Mouse (Mus musculus) brain, embryonic 18.5 days (tissue): ENCODE measurements around the gene Hoxb6.

Source experiments
- DNase-seq: peaks from one replicate; pipeline ENCODE4 v3.0.0-alpha.2; 2012; ENCODE audit warnings: low read depth, low spot score

Hoxb6 gene

DNA sequence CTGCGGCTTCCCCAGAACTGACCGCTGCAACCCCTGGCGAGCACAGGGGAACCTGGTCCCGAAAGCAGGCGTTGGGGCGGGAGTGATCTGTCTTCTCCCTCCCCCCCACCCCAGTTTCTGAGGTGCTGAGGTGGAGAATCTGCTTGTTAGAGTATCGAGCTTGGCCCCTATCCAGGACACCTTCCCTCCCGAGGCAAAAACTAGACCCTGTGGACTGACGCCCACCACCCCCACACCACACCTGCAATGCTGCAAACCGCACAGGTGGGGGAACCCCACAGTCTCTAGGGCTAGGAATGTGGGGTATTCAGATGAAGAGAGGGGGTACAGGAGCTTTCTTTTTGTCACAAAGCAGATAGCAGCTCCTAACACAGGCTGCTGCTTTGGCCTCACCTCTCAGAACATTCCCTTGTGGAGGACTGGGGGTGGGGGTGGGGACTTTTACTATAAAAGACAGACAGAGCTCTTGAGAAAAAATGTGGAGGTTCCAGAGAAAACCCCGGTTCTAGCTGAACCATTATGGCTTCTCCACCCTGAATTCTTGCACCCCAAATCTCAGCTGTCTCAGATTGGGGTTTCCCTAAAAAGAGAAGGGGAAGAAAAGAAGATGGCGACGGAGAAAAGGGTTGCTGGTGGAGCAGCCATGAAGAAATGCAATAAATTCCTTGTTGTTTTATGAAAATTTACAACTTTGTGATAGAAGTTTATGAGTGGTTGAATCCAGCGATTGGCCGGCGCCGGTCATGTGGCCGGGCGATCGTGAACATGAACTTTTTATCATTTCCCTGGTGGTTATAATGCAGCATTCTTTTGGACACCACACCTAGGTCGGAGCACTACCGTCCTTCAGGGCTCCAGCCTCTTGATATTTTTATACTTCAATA lies at the start of gene Hoxb6:
Hoxb6 (plus strand) TSS at position 796 of the 884 bp plus-strand sequence.
- no peak for DNase-seq

DNA sequence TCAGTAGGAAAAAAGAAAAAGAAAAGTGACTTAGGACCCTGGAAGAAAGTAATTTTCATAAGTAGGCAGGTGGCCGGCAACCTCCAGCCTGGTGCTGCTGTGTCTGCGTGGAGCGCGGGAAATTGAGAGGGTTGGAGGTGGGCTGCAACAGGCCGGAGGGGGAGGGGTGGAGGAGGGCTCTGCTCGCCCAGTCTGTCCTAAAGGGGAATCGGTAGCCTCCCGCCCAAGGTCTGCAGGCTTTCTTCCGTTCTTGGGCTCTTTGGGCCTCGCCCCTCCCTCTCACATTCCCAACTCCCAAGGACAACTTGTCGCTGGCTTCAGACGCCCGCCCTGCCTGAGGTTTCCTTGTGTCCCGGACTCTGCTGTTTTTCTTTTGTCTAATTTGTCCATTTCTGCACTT lies 41.4 kb upstream of the Hoxb6 start:
- DNase-seq = no peak

- no peak for DNase-seq
Observed at GRCm38 (mm10) chr11:96251480-96252031, 40.7 kb upstream of the Hoxb6 start.

DNA sequence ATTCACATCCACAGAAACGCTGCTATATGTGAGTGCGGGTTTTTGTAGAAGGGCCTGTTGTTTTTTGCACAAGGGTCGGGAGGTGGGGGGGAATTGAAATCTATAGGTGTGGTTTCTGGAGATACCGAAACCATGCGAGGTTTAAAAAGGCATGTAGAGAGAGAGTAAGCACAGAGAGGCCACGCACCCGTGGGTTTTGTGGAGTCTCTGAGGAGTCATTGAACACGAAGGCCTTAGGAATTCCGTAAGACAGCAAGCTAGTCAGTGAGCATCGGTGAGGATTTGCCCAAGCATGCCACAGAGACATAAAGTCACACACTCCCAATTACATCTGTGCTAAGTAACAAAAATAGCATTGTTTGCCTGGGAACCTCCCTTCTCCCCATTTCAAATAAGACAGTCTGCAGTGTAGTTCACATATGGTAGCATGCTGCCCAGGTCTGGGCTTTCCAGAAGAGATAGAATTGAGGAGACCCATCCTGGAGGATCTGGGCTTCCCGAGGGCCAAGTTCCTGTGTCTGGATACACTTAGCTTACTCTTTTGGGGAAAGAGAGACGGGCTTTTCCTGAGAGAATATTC lies 39.6 kb upstream of the Hoxb6 start:
- no peak for DNase-seq

DNA sequence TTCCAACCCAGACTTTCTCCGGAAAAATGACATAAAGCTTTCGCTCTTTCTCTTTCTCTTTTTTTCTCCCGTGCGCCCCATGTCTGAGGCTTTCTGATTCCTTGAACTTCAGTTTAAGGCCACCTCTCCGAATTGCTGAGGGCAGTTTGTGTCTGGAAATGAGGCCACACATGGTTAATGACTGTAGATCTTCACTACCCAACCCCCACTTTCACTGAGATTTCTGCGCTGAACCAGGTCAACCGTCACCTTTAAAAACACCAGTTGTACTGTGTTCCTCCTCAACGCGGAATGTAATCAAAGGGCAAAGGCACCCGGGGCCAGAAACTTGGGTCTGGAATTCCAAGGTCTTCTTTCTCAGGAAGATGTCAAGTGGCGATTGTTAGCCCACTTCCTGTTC lies 38.1 kb upstream of the Hoxb6 start:
- no peak for DNase-seq

DNA sequence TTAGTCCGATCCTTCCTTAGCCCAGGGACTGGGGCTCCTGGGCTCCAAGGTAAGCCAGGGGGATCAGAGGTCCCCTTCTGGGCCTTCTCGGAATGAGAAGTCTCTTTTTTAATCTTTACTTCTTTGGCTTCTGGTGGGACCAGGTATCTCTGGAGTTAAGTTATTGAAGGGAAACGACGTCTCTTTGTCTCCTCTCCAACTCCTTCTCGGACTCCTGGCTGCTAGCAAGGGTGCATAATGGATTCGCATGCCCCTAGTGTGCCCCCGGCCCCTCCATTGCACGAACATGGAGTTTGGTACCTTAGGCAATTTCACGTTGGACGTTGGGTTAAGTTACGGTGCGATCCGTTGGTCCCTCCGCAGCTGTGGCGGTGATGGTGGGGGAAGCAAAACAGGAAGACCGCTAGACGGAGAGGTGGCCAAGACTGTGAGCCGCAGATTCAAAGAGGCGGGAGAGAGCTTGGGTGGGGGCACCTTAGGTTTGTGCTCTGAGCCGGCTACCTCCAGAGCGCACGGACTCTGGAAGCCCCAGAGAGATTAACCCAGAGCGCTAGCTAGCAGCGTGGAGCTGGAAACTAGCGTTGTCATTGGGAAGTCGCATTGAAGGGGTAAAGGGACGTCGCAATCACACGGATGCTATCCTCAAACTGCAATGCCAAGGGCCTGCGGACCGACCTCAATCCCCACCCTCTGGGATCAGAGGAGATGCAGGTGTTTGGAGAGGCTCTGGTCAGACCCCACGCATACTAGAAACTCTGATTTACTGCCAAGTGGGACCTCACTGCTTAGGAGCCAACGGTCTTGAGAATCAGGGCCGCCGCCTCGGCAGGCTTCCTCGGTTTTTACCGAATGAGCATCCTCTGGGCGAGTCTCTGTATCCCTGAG lies 36.9 kb upstream of the Hoxb6 start:
- no peak for DNase-seq

DNA sequence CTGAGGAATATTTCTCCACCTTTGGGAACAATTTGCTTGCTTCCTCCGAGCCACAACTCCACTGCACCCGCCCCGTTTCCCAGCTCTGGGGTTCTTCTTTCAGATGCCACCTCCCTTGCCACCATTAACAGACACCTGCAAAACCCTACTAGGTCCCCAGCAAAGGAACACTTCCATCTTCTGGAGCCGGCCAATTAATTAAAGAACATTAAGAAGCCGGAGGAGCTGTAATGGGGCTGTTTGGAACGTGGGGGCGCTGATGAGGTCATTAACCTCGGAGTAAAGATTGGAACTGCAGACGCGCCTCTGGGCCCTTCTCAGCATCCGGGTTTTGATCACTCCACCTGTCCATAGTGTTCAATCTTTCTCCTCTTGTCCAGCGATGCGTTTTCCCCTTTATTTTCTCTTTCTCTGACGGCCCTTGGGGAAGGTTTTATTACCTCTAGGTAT lies 36.3 kb upstream of the Hoxb6 start:
- DNase-seq = no peak

DNA sequence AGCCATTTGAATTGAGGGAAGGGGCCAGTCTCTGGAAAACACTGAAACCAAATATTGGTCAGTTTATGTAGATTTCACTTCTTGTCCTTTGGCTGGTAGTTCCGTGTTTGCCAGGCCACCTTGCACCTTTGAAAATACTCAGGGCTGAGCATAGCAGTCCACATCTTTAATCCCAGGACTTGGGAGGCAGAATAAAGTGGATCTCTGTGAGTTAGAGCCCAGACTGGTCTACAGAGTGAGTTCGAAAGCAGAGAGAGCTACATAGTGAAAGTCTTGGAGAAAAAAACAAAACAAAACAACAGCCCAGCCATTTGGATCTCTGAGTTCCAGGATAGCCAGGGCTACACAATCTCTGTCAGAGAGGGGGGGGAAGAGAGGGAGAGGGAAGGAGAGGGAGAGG lies 35.1 kb upstream of the Hoxb6 start:
- DNase-seq = no peak

DNA sequence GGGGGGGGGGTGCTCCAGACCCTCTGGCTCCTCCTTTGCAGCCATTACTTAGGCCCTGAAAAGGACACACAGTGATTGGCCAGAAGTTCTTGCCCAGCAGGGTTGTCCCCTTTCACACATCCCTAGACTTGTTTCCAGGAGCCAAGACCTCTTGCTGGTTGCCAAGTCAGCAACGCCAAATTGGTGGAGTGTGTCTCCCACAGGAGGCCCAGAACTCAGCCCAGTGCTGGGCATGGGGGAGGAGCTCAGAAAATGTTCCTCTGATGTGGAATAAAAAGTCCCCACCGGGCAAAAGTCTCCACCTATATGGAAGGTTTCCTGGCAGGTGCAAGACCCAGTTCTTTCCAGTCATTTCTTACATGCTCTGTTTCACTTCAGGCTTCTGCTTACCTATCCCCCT lies 33.2 kb upstream of the Hoxb6 start:
- no peak for DNase-seq

GRCm38 (mm10) chr11:96259511-96259910 lies 32.8 kb upstream of the Hoxb6 start:
- no peak for DNase-seq

GRCm38 (mm10) chr11:96260310-96260970 lies 31.8 kb upstream of the Hoxb6 start:
- DNase-seq = no peak

DNA sequence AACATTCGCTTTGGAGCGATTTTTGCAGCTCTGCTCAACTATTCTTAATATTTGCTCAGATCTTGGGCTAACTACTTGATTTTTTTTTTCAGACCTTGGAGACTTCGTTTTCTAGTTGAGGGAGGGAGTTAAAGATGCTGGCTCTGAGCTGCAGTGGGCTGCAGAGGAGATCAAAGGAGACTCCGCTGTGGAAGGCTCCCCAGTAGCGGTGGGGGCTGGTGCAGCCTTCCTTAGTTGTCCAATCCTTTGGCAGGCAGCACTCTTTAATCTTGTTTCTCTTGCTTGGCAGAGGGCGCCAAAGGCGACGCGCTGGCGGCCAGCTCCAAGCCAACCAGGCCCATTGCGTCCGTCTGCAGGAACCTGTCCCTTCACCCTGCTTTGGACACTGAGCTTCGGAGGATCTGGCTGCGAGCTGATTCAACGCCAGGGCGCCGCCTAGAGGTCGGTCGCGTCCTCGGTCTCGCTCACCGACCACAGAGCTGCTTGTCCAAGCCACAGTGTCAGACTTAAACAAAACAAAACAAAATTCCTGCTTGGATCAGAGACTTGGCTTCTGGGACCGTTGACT lies 30.9 kb upstream of the Hoxb6 start:
- DNase-seq = no peak

GRCm38 (mm10) chr11:96262262-96262830 lies 29.9 kb upstream of the Hoxb6 start:
- no peak for DNase-seq

DNA sequence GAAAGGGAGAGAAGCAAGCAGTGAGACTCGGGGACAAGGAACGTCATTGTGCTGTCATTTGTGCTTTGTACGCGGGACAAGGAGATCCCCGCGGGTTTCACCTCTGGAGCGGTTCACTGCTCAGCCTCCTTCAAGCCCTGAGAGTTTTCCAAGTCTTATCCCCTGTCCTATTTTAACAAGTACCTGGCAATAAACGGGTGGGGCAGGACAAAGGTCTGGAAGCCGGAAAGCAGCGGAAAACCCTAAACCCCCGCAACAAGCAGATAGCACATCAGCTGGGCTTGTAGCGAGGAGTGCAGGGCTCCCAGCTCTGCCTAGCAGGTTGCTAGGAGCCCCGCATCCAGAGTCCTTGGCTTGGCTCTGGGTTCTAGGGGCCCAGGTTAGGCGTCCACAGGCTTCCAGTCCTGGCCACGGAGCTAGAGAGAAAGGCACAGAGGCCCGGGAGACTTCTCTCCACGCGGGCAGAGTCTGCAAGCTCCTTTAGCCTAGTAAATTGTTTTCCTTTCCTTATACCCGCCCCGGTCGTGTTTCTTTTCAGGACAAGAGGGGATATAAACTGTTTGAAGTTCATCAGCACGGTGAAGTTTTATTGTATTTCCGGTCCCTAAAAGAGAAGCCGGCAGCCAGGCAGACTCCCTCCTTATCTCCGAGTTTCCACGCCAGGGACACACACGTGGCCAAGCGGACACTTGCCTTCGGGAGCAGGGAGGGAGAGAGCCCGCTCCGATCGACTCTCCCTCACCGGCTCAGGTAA lies 28.5 kb upstream of the Hoxb6 start:
- no peak for DNase-seq

GRCm38 (mm10) chr11:96264390-96265020 lies 27.8 kb upstream of the Hoxb6 start:
- no peak for DNase-seq

GRCm38 (mm10) chr11:96265954-96266353 lies 26.3 kb upstream of the Hoxb6 start:
- no peak for DNase-seq

- DNase-seq = no peak
Observed at GRCm38 (mm10) chr11:96267021-96267920, 25.0 kb upstream of the Hoxb6 start.

- DNase-seq = no peak
Observed at GRCm38 (mm10) chr11:96268031-96268745, 24.1 kb upstream of the Hoxb6 start.
